Mouse (Mus musculus): Measurements from ENCODE around the gene Rsph6a. TPM values are rescaled to one million over a fixed set of nuclear protein-coding genes. Genes with fewer than 3 reads are reported as not detected.

Rsph6a gene
- not detected in 2 replicates for polyA plus RNA-seq (2015; fragmentation: Nextera tagmentation; extraction: Ambion mirVana)

DNA sequence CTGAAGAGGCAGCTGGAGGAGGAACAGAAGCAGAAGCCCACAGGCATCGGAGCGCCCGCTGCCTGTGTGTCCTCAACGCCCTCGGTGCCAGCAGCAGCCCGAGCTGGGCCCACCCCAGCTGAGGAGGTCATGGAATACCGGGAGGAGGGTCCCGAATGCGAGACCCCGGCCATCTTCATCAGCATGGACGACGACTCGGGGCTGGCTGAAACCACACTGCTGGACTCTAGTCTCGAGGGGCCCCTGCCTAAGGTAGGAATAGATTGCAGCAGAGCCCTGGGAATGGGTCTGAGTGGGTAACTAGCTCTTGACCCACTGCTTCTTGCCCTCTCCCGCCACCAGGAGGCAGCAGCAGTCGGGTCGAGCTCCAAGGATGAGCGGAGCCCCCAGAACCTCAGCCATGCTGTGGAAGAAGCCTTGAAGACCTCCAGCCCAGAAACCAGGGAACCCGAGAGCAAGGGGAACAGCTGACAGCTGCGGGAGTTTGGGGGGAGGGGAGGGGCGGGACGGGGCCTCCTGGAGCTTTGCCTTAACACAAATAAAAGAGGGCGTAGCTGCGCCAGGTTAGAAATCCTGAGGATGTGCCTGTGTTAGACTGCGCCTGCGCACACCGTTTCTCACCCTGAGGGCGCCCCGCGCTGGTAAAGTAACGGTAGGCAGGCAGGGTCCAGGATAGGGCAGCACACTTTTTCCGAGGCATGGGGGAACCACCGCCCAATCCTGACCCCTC is at the start of gene Rsph6a:
Gene Rsph6a, plus strand, starts transcription at position 644 of the 730 bp plus-strand sequence.

GRCm38 (mm10) chr7:19023357-19023814 is 31.1 kb upstream of the Rsph6a start, which contains the start of gene Foxa3:
TSS of gene Foxa3 (minus strand) at chr7:19023538.

DNA sequence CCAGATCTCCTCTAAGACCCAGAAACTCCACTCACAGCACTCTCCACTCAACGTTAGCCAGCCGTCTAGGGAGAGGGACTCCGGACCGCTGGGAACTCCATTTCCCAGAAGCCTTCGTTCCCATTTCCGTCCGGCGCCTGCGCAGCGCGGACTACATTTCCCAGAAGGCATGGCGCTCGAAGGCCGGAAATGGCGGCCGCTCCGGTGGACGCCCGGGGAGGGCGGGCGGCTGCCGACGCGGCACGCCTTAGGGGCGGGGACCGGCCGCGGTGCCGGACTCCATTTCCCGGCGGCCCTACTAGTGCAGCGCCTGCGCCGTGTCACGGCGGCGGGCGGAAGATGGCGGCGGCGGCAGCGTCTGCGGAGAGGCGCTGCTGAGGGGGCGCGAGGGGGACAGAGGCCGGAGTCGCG is 30.4 kb upstream of the Rsph6a start, which contains the start of gene Sympk:
Gene Sympk, plus strand, starts transcription at position 282 of the 411 bp plus-strand sequence.

GRCm38 (mm10) chr7:19075723-19076585 is 21.5 kb downstream of the Rsph6a start, which contains the start of gene Dmwd:
TSS of gene Dmwd (plus strand) at chr7:19076227.

GRCm38 (mm10) chr7:19083701-19084100 is 29.2 kb downstream of the Rsph6a start, which contains the start of gene Dmpk:
TSS of gene Dmpk (plus strand) at chr7:19083849.

GRCm38 (mm10) chr7:19094471-19094825 is 40.0 kb downstream of the Rsph6a start, which contains the start of gene Six5:
TSS of gene Six5 (plus strand) at chr7:19094594.

DNA sequence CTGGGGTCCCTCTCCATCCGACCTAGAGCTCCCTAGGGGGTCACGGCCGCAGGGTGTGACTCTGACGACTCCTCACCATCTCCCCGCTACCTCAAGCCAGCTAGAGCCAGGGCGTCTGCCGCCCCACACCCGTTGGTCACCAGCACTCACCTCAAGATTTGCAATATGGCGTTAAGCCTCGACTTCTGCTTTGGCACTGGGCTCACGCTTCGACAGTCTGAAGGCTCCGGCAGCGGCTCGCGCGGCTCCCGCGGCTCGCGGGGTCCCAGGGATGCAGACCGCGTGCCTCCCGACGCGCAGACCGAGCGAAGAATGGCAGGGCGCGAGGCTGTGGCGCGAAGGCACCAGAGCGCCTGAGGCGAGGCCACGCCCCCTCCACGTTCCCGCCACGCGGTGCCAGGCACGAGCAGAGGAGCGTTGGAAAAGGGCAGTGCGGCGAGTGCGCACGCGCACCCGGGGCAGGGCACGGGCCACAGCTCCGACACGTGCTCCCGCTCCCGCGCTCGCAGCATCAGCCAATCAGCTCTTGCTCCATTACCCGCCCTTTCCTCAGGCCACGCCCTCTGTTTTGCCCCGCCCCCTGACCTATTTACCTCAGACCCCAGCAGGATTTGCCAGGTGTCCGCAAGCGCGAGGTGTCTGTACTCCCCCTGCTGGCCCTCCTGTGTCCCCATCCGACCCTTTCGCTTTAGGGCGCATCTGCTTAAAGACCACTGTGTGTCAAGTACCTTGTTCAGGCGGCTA is 63.7 kb downstream of the Rsph6a start, which contains the start of gene Gm4969:
Gene Gm4969, minus strand, starts transcription at position 341 of the 744 bp plus-strand sequence.

DNA sequence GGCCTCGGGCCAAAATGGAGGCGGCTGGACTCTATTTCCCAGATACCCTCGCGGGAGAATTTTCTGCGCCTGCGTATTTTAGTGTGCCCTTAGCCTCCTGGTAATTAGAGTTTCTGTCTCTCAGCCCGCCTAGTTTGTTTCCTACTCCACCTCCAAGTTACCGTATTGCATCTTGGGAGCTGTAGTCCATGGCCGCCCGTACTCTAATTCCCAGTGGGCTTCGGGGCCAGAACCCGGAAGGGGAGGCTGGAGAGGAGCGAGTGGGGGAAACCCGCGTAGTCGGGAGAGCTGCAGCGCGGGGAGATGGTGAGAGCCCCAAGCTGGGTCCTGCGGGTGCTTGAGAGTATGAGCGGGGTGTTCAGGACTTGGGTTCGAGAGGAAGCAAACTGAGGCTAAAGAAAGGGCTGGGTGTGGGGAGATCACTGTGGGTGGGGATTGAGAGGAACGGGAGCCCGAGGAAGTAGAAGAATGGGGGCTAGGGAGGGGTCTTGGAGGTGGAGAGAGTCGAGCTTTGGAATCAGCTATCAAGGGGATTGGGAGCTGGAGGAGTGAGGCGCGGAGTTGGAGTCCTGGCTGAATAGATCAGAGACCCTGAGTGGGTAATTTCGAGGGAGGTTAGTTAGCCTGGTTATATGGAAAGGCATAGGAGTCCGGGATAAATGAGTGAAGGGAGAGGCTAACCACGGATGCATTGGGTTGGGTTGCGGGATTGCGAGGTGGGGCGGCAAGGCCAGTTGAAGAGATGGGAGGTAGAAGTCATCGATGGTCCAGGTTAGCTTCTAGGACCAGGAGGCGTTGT is 65.3 kb downstream of the Rsph6a start, which contains the start of gene Fbxo46:
Gene Fbxo46, plus strand, starts transcription at position 229 of the 799 bp plus-strand sequence.

Small RNA genes within 50 kb of the gene (microRNA-seq; reads per million reads assigned to microRNA genes)
- gene Mir3100 (ENCODE audit: borderline replicate concordance, insufficient number of aligned reads) = 1.1 reads per million

Other genes starting within 250 kb of the Rsph6a start
- gene Psg17, start 233.1 kb upstream of the Rsph6a start, polyA plus RNA-seq (2015; fragmentation: Nextera tagmentation; extraction: Ambion mirVana) = 0.08 and 0.12 TPM in 2 replicates
- 4.0 and 7.8 TPM in 2 replicates for gene Mill2, start 214.7 kb upstream of the Rsph6a start, polyA plus RNA-seq (2015; fragmentation: Nextera tagmentation; extraction: Ambion mirVana)
- 7.2 and 13.5 TPM in 2 replicates for gene Pglyrp1, start 183.4 kb upstream of the Rsph6a start, polyA plus RNA-seq (2015; fragmentation: Nextera tagmentation; extraction: Ambion mirVana)
- gene Ccdc61, start 144.3 kb upstream of the Rsph6a start, polyA plus RNA-seq (2015; fragmentation: Nextera tagmentation; extraction: Ambion mirVana) = 17.2 and 17.7 TPM in 2 replicates
- gene Nova2, start 128.8 kb upstream of the Rsph6a start, polyA plus RNA-seq (2015; fragmentation: Nextera tagmentation; extraction: Ambion mirVana) = 0.58 and 0.68 TPM in 2 replicates
- 0.16 TPM in 1 of 2 replicates, not detected in the other for gene Nanos2, start 67.3 kb upstream of the Rsph6a start, polyA plus RNA-seq (2015; fragmentation: Nextera tagmentation; extraction: Ambion mirVana)
- 4.6 and 4.8 TPM in 2 replicates for gene Mypop, start 63.4 kb upstream of the Rsph6a start, polyA plus RNA-seq (2015; fragmentation: Nextera tagmentation; extraction: Ambion mirVana)
- 15.6 and 16.6 TPM in 2 replicates for gene Irf2bp1, start 50.6 kb upstream of the Rsph6a start, polyA plus RNA-seq (2015; fragmentation: Nextera tagmentation; extraction: Ambion mirVana)
- 1.1 and 2.4 TPM in 2 replicates for gene Foxa3, start 31.2 kb upstream of the Rsph6a start, polyA plus RNA-seq (2015; fragmentation: Nextera tagmentation; extraction: Ambion mirVana)
- 14.9 and 20.6 TPM in 2 replicates for gene Sympk, start 30.3 kb upstream of the Rsph6a start, polyA plus RNA-seq (2015; fragmentation: Nextera tagmentation; extraction: Ambion mirVana)
- gene Dmwd, start 21.5 kb downstream of the Rsph6a start, polyA plus RNA-seq (2015; fragmentation: Nextera tagmentation; extraction: Ambion mirVana) = 14.5 and 21.0 TPM in 2 replicates
- 21.6 and 28.7 TPM in 2 replicates for gene Dmpk, start 29.2 kb downstream of the Rsph6a start, polyA plus RNA-seq (2015; fragmentation: Nextera tagmentation; extraction: Ambion mirVana)
- gene Six5, start 39.9 kb downstream of the Rsph6a start, polyA plus RNA-seq (2015; fragmentation: Nextera tagmentation; extraction: Ambion mirVana) = 4.2 and 5.9 TPM in 2 replicates
- gene Gm4969, start 63.7 kb downstream of the Rsph6a start, polyA plus RNA-seq (2015; fragmentation: Nextera tagmentation; extraction: Ambion mirVana) = 0.33 and 0.44 TPM in 2 replicates
- 5.8 and 8.7 TPM in 2 replicates for gene Fbxo46, start 65.2 kb downstream of the Rsph6a start, polyA plus RNA-seq (2015; fragmentation: Nextera tagmentation; extraction: Ambion mirVana)
- 10.3 and 16.6 TPM in 2 replicates for gene Qpctl, start 94.6 kb downstream of the Rsph6a start, polyA plus RNA-seq (2015; fragmentation: Nextera tagmentation; extraction: Ambion mirVana)
- gene Snrpd2, start 95.0 kb downstream of the Rsph6a start, polyA plus RNA-seq (2015; fragmentation: Nextera tagmentation; extraction: Ambion mirVana) = 109 and 149 TPM in 2 replicates
- 0.33 and 0.54 TPM in 2 replicates for gene Gipr, start 111.4 kb downstream of the Rsph6a start, polyA plus RNA-seq (2015; fragmentation: Nextera tagmentation; extraction: Ambion mirVana)
- 5.5 and 7.8 TPM in 2 replicates for gene Eml2, start 121.7 kb downstream of the Rsph6a start, polyA plus RNA-seq (2015; fragmentation: Nextera tagmentation; extraction: Ambion mirVana)
- 0.98 and 2.9 TPM in 2 replicates for gene Gpr4, start 157.8 kb downstream of the Rsph6a start, polyA plus RNA-seq (2015; fragmentation: Nextera tagmentation; extraction: Ambion mirVana)
- 15.0 and 17.1 TPM in 2 replicates for gene Opa3, start 173.6 kb downstream of the Rsph6a start, polyA plus RNA-seq (2015; fragmentation: Nextera tagmentation; extraction: Ambion mirVana)
- 43.2 and 55.1 TPM in 2 replicates for gene Vasp, start 217.1 kb downstream of the Rsph6a start, polyA plus RNA-seq (2015; fragmentation: Nextera tagmentation; extraction: Ambion mirVana)
- 0.44 and 0.66 TPM in 2 replicates for gene Ppm1n, start 225.4 kb downstream of the Rsph6a start, polyA plus RNA-seq (2015; fragmentation: Nextera tagmentation; extraction: Ambion mirVana)
- 24.3 and 37.8 TPM in 2 replicates for gene Rtn2, start 227.9 kb downstream of the Rsph6a start, polyA plus RNA-seq (2015; fragmentation: Nextera tagmentation; extraction: Ambion mirVana)

All from adrenal gland, postnatal 0 days (tissue).